Mouse (Mus musculus) forebrain, embryonic 12.5 days (tissue): ENCODE measurements at regions not wholly inside any gene's neighbourhood (a gene's known extent, or its start where the extent isn't known, plus 50 kb on each side); places are given as distances from the start of the nearest gene placed in this dataset.

Experiments
- ATAC-seq: fragments of 200-750 bp; cut with Nextera tagmentation; 2 replicates; pipeline ENCODE4 v1.8.0; 2017; ENCODE audit warnings: moderate TSS enrichment; ENCODE audit not compliant: low FRiP score
- H3K27ac ChIP-seq: fragments of 300-500 bp; sonication (generic); 2 replicates; pipeline ENCODE4 v1.5.1; 2016; ENCODE audit warnings: mild to moderate bottlenecking
- H3K27me3 ChIP-seq: fragments of 300-500 bp; sonication (generic); 2 replicates; pipeline ENCODE4 v1.6.1; 2016; ENCODE audit warnings: mild to moderate bottlenecking
- H3K36me3 ChIP-seq: fragments of 300-500 bp; sonication (generic); replicated peaks from 2 replicates; pipeline ENCODE4 v1.6.1; 2016; ENCODE audit warnings: mild to moderate bottlenecking
- H3K4me1 ChIP-seq: fragments of 300-500 bp; sonication (generic); 2 replicates; pipeline ENCODE4 v1.6.1; 2016
- H3K4me2 ChIP-seq: fragments of 300-500 bp; sonication (generic); 2 replicates; pipeline ENCODE4 v1.6.1; 2016; ENCODE audit warnings: mild to moderate bottlenecking, moderate library complexity
- H3K4me3 ChIP-seq: fragments of 300-500 bp; sonication (generic); replicated peaks from 2 replicates; pipeline ENCODE4 v1.5.1; 2016; ENCODE audit warnings: mild to moderate bottlenecking
- H3K9ac ChIP-seq: fragments of 300-500 bp; sonication (generic); 2 replicates; pipeline ENCODE4 v1.6.1; 2016; ENCODE audit warnings: mild to moderate bottlenecking
- H3K9me3 ChIP-seq: fragments of 300-500 bp; sonication (generic); 2 replicates; pipeline ENCODE4 v1.6.1; 2016
- WGBS: fragments of 180-500 bp; shearing (Covaris S2); methylation state at CpG from one replicate; pipeline ENCODE4 v1.1.7; 2016; 5-methylcytosine and 5-hydroxymethylcytosine counted together

DNA sequence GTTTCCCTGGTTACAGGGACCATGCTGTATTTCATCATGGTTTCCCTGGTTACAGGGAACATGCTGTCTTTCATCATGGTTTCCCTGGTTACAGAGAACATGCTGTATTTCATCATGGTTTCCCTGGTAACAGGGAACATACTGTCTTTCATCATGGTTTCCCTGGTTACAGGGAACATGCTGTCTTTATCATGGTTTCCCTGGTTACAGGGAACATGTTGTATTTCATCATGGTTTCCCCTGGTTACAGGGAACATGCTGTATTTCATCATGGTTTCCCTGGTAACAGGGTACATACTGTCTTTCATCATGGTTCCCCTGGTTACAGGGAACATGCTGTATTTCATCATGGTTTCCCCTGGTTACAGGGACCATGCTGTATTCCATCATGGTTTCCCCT is 1579.5 kb downstream of the 4930444P10Rik start:
- H3K4me3 ChIP-seq = no peak overlapping the region
- peaks cover 9% of the 10 kb centered on the region for H3K27me3 ChIP-seq
- no peak overlapping the region for H3K27ac ChIP-seq
- no peak overlapping the region for H3K9ac ChIP-seq
- no peak overlapping the region for H3K4me2 ChIP-seq
- no peak for ATAC-seq
- no peaks in the 10 kb centered on the region for H3K36me3 ChIP-seq
- H3K4me1 ChIP-seq = no peaks in the 10 kb centered on the region
- H3K9me3 ChIP-seq = 0 out of 2 replicates have a peak, but pooled peaks cover 3% of the 10 kb centered on the region

- H3K36me3 ChIP-seq = no peaks in the 10 kb centered on the region
These were observed 1580.4 kb downstream of the 4930444P10Rik start for GRCm38 (mm10) chr1:14512481-14513285.

DNA sequence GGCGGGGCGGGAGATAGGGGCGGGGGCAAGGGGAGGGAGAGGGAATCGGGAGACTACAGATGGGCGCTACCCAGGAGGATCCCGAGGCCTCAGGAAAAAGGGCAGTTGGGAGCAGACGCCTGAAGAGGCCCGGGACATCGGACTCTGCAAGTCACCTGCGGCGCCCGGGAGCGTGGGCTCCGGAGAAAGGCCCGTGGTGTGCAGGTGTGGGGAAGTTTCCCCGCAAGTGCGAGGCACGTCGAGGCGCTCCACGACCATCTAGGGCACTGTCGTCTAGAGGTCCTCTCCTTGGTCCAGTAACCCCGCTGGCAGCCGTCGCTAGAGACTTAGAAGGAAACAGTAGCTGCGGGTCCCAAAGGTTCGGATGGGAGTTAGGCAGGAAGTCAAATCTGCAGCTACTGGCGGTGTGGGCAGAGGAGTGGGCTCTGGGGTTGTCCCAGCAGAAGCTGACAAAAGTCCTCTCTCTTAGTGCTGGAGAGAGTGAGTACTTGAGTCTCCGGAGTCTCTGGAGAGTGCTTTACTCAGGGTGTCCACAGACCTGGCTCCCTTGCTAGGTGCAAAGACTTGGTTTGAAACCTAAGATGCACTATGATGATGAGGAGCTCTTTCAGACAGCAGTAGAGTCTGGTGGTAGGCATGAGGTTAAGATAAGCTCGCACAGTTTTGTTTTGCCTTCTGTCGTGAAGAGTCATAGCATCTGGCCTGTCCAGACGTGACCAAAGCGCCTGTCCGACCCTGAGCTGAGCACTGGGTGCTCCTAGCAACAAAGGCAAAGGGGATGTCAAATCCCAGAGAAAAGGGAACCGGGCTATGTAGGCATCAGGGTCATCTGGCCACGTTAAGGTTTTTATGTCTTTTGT is 1586.1 kb downstream of the 4930444P10Rik start:
- WGBS = 4% methylated on average over 34 of the region's 36 CpGs
- H3K9ac ChIP-seq = peak overlapping the region; percentile 51
- H3K27me3 ChIP-seq = peaks cover 59% of the 10 kb centered on the region

More at GRCm38 (mm10) chr1:14512481-14513285, 1580.4 kb downstream of the 4930444P10Rik start:
- no peak overlapping the region for H3K4me2 ChIP-seq
- peaks cover 19% of the 10 kb centered on the region for H3K27me3 ChIP-seq
- peaks cover 3% of the 10 kb centered on the region; the same call in 1 of the 2 replicates for H3K4me1 ChIP-seq
- no peak overlapping the region for H3K4me3 ChIP-seq
- no peak overlapping the region for H3K9ac ChIP-seq
- 0 out of 2 replicates have a peak, but pooled peaks cover 3% of the 10 kb centered on the region for H3K9me3 ChIP-seq
- WGBS = 57% methylated on average over 9 of the region's 9 CpGs
- H3K27ac ChIP-seq = no peak overlapping the region
- no peak for ATAC-seq

DNA sequence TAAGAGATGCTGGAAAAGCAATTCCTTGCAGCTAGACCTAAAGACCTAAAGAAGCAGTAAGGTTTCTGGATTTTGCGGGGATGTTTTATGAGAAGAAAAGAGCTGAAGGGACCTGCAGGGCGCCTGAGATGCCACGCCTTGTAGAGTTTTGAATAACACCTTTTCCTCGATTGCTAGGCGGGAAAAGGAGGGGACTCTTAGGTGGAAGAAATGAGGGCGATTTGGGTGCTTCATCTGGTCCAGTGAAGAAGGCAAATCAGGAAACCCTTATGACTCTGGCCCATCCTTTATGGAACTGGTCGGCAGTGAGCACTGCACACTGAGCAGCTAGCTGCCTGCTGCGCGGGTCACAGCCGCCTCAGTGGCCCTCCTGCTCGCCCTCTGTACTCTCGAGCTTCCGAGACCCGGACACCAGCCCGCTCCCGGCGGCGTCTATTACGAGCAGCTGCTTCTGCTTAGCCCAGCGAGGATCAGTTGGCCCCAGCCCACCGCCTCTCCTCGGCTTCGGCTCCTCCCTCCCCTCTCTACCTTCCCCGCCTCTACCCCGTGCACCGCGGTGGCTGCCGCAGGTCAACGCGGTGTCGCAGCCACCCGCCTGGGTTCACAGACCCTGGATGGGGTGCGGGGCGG is 1586.8 kb downstream of the 4930444P10Rik start:
- peaks cover 30% of the 10 kb centered on the region for H3K4me1 ChIP-seq
- no peaks in the 10 kb centered on the region for H3K9me3 ChIP-seq
- H3K9ac ChIP-seq = peak overlapping the region; percentile 51
- ATAC-seq = peak; percentile 89
- peak overlapping the region; percentile 44 for H3K4me3 ChIP-seq
- under 1% methylated on average over 34 of the region's 34 CpGs for WGBS
- peaks cover 59% of the 10 kb centered on the region for H3K27me3 ChIP-seq
- H3K27ac ChIP-seq = no peak overlapping the region
- H3K4me2 ChIP-seq = peak overlapping the region; percentile 86
- H3K36me3 ChIP-seq = no peaks in the 10 kb centered on the region

More for the DNA sequence above, 1586.1 kb downstream of the 4930444P10Rik start:
- peak; percentile 2; the same call in 1 of the 2 replicates for ATAC-seq
- Histone ChIP-seq H3K4me3 (peak overlapping the region; percentile 44), H3K9me3 (no peaks in the 10 kb centered on the region), H3K4me2 (peak overlapping the region; percentile 86), H3K4me1 (peaks cover 30% of the 10 kb centered on the region), H3K36me3 (no peaks in the 10 kb centered on the region), H3K27ac (no peak overlapping the region)

- no peak for ATAC-seq
- Histone ChIP-seq H3K4me3 (peak overlapping the region; percentile 44), H3K27me3 (peaks cover 57% of the 10 kb centered on the region), H3K9ac (no peak overlapping the region), H3K27ac (no peak overlapping the region), H3K36me3 (no peaks in the 10 kb centered on the region), H3K4me2 (peak overlapping the region; percentile 86), H3K4me1 (peaks cover 30% of the 10 kb centered on the region), H3K9me3 (no peaks in the 10 kb centered on the region)
- 5% methylated on average over 6 of the region's 6 CpGs for WGBS
These were observed 1587.4 kb downstream of the 4930444P10Rik start for GRCm38 (mm10) chr1:14505741-14506140.

GRCm38 (mm10) chr1:14504767-14505343 is 1588.3 kb downstream of the 4930444P10Rik start:
- 3% methylated on average over 12 of the region's 12 CpGs for whole genome bisulfite sequencing
- H3K4me2 ChIP-seq = peak overlapping the region; percentile 43
- no peak overlapping the region for H3K27ac ChIP-seq
- no peak for ATAC-seq
- no peaks in the 10 kb centered on the region for H3K36me3 ChIP-seq
- H3K4me1 ChIP-seq = peaks cover 30% of the 10 kb centered on the region
- H3K9me3 ChIP-seq = no peaks in the 10 kb centered on the region
- peak overlapping the region; percentile 23 for H3K4me3 ChIP-seq
- no peak overlapping the region for H3K9ac ChIP-seq
- peaks cover 57% of the 10 kb centered on the region for H3K27me3 ChIP-seq

- Histone ChIP-seq H3K4me2 (peak overlapping the region; percentile 43), H3K9ac (no peak overlapping the region), H3K4me3 (0 out of 2 replicates have a peak overlapping the region, but pooled peaks have one; percentile 0), H3K36me3 (no peaks in the 10 kb centered on the region), H3K9me3 (no peaks in the 10 kb centered on the region), H3K4me1 (peaks cover 30% of the 10 kb centered on the region), H3K27ac (no peak overlapping the region), H3K27me3 (peaks cover 55% of the 10 kb centered on the region)
- no peak for ATAC-seq
- WGBS = 2% methylated on average over 17 of the region's 17 CpGs
These were observed 1589.0 kb downstream of the 4930444P10Rik start for GRCm38 (mm10) chr1:14503881-14504742.

DNA sequence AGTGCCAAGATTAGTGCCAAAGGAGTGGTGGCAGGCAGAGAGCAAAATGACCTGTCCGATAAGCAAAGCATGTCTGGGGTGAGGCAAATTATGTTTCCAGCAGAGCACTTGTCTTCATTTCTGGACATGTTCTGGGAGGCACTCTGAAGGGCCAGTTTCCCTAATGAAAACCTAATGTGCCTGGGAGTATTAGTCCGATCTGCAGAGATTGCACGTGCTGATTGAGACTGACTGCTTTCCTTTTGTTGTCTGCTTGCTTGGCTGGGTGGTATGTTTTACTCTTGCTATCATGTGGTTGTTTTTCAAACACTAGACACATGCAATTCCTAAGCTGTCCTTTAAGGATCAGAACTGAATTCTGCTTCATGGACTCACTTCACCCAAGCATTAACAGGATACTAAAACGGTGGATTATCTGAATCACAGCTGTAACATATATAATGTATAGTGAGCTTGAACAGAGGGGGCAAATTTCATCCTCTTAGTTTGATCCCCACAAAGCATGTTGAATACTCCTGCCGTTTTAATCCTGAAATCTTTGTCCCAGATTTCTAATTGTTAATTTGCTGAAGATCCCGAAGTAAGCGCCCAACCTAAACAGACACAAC is 1589.8 kb downstream of the 4930444P10Rik start:
- no peak overlapping the region for H3K4me2 ChIP-seq
- H3K36me3 ChIP-seq = no peaks in the 10 kb centered on the region
- no peak overlapping the region for H3K27ac ChIP-seq
- H3K27me3 ChIP-seq = peaks cover 47% of the 10 kb centered on the region
- H3K9ac ChIP-seq = no peak overlapping the region
- no peak overlapping the region for H3K4me3 ChIP-seq
- H3K9me3 ChIP-seq = no peaks in the 10 kb centered on the region
- peaks cover 30% of the 10 kb centered on the region for H3K4me1 ChIP-seq
- ATAC-seq = no peak
- WGBS = 12% methylated on average over 7 of the region's 7 CpGs

- Histone ChIP-seq H3K27me3 (peaks cover 16% of the 10 kb centered on the region), H3K4me3 (no peak overlapping the region), H3K9me3 (no peaks in the 10 kb centered on the region), H3K36me3 (no peaks in the 10 kb centered on the region), H3K4me2 (no peak overlapping the region), H3K4me1 (peaks cover 5% of the 10 kb centered on the region; the same call in 1 of the 2 replicates), H3K27ac (no peak overlapping the region), H3K9ac (no peak overlapping the region)
- ATAC-seq = no peak
- WGBS = 89% methylated on average over 1 of the region's 1 CpGs
These were observed 1594.0 kb downstream of the 4930444P10Rik start for GRCm38 (mm10) chr1:14499105-14499504.

- Histone ChIP-seq H3K27ac (no peak overlapping the region), H3K9ac (no peak overlapping the region), H3K27me3 (no peaks in the 10 kb centered on the region), H3K9me3 (no peaks in the 10 kb centered on the region), H3K4me1 (no peaks in the 10 kb centered on the region), H3K4me2 (no peak overlapping the region), H3K36me3 (no peaks in the 10 kb centered on the region), H3K4me3 (no peak overlapping the region)
- 87% methylated on average over 3 of the region's 3 CpGs for WGBS
- ATAC-seq = no peak
These were observed 1603.1 kb downstream of the 4930444P10Rik start for GRCm38 (mm10) chr1:14490026-14490425.

GRCm38 (mm10) chr1:14487708-14488127 is 1605.4 kb downstream of the 4930444P10Rik start:
- Histone ChIP-seq H3K36me3 (no peaks in the 10 kb centered on the region), H3K27me3 (no peaks in the 10 kb centered on the region), H3K4me2 (no peak overlapping the region), H3K27ac (no peak overlapping the region), H3K4me1 (no peaks in the 10 kb centered on the region), H3K9ac (no peak overlapping the region), H3K9me3 (no peaks in the 10 kb centered on the region), H3K4me3 (no peak overlapping the region)
- no peak for ATAC-seq
- WGBS = 66% methylated on average over 4 of the region's 4 CpGs
